Mouse (Mus musculus) small intestine, adult 2 months (tissue): ENCODE measurements at regions not wholly inside any gene's neighbourhood (a gene's known extent, or its start where the extent isn't known, plus 50 kb on each side); places are given as distances from the start of the nearest gene placed in this dataset.

Experiments used
- H3K27ac ChIP-seq: fragments of 200-500 bp; 2 replicates; pipeline ENCODE4 v1.5.1; 2012; ENCODE audit warnings: low read depth, low read length, control low read depth, inconsistent platforms; ENCODE audit not compliant: insufficient read depth
- H3K27me3 ChIP-seq: fragments of 200-500 bp; 2 replicates; pipeline ENCODE4 v1.6.1; 2012; ENCODE audit warnings: mild to moderate bottlenecking, moderate library complexity, low read length, inconsistent platforms; ENCODE audit not compliant: control insufficient read depth, insufficient read depth
- H3K36me3 ChIP-seq: fragments of 200-500 bp; 2 replicates; pipeline ENCODE4 v1.6.1; 2012; ENCODE audit warnings: mild to moderate bottlenecking, low read length, control low read depth, inconsistent platforms; ENCODE audit not compliant: control insufficient read depth, insufficient read depth
- H3K4me1 ChIP-seq: fragments of 200-500 bp; 2 replicates; pipeline ENCODE4 v1.6.1; 2012; ENCODE audit warnings: low read length, inconsistent platforms, mixed read lengths; ENCODE audit not compliant: control insufficient read depth, insufficient read depth, insufficient read length
- H3K4me3 ChIP-seq: fragments of 200-500 bp; 2 replicates; pipeline ENCODE4 v1.5.1; 2012; ENCODE audit warnings: low read depth, mild to moderate bottlenecking, control low read depth, inconsistent platforms, low read length, moderate library complexity
- CTCF ChIP-seq: fragments of 200-500 bp; IDR thresholded peaks from 2 replicates; pipeline ENCODE4 v1.5.1; 2012; ENCODE audit warnings: low read depth, mild to moderate bottlenecking, control low read depth, inconsistent platforms, low read length, moderate library complexity, mixed read lengths; ENCODE audit not compliant: insufficient replicate concordance, insufficient read length; ENCODE audit errors: extremely low read depth
- POLR2A ChIP-seq: fragments of 200-500 bp; IDR thresholded peaks from 2 replicates; pipeline ENCODE4 v1.6.1; 2012; ENCODE audit warnings: low read depth, mild to moderate bottlenecking, control low read depth, inconsistent platforms, low read length, moderate library complexity
- WGBS: fragments of 180-500 bp; shearing (Covaris S2); methylation state at CpG from one replicate; pipeline ENCODE4 v1.1.7; 2018; 5-methylcytosine and 5-hydroxymethylcytosine counted together

- no peak for TF ChIP-seq CTCF
- no peak for TF ChIP-seq POLR2A
- H3K27ac ChIP-seq = no peak overlapping the region
- 89% methylated on average over 9 of the region's 9 CpGs for WGBS
- no peaks in the 10 kb centered on the region for H3K4me1 ChIP-seq
- H3K36me3 ChIP-seq = no peaks in the 10 kb centered on the region
- no peak overlapping the region for H3K4me3 ChIP-seq
- no peaks in the 10 kb centered on the region for H3K27me3 ChIP-seq
Measured at GRCm38 (mm10) chr15:31168191-31168590, 55.9 kb upstream of the Dap start.

- no peaks in the 10 kb centered on the region for H3K27me3 ChIP-seq
- 81% methylated on average over 6 of the region's 6 CpGs for WGBS
- H3K27ac ChIP-seq = no peak overlapping the region
- no peaks in the 10 kb centered on the region for H3K36me3 ChIP-seq
- TF ChIP-seq POLR2A = no peak
- no peak for TF ChIP-seq CTCF
- no peak overlapping the region for H3K4me3 ChIP-seq
- H3K4me1 ChIP-seq = no peaks in the 10 kb centered on the region
Measured at GRCm38 (mm10) chr15:31173309-31174115, 50.6 kb upstream of the Dap start.
